Mouse (Mus musculus) myocyte (in vitro differentiated cells): ENCODE measurements around the gene Eif4e1b.

Source experiments
- E2F4 ChIP-seq: IDR thresholded peaks from one replicate; pipeline ENCODE4 v1.6.1; 2011; ENCODE audit warnings: mild to moderate bottlenecking, control low read depth, moderate library complexity; ENCODE audit not compliant: insufficient read depth
- MAX ChIP-seq: IDR thresholded peaks from one replicate; pipeline ENCODE4 v1.6.1; 2011; ENCODE audit warnings: low read depth, mild to moderate bottlenecking, control low read depth
- MYOD1 ChIP-seq, 3 experiments: IDR thresholded peaks; one replicate each; pipeline ENCODE4 v1.6.1; 2011; ENCODE audit warnings: control low read depth in 2 of 3, low read depth in 2 of 3, mild to moderate bottlenecking in 2 of 3, moderate library complexity in 1 of 3; ENCODE audit not compliant: insufficient read length in 2 of 3, control insufficient read depth in 1 of 3
- POLR2A ChIP-seq: IDR thresholded peaks from one replicate; pipeline ENCODE4 v1.6.1; 2011; ENCODE audit warnings: low read depth, mild to moderate bottlenecking, control low read depth, moderate library complexity; ENCODE audit not compliant: insufficient read length
- POLR2AphosphoS2 ChIP-seq: IDR thresholded peaks from one replicate; pipeline ENCODE4 v1.6.1; 2011; ENCODE audit warnings: low read depth, control low read depth; ENCODE audit not compliant: insufficient read length
- SRF ChIP-seq: IDR thresholded peaks from one replicate; pipeline ENCODE4 v1.6.1; 2011; ENCODE audit warnings: low read depth; ENCODE audit not compliant: control insufficient read depth, insufficient read length
- TCF12 ChIP-seq: IDR thresholded peaks from one replicate; pipeline ENCODE4 v1.6.1; 2011; ENCODE audit warnings: mild to moderate bottlenecking, control low read depth; ENCODE audit not compliant: poor library complexity, insufficient read depth, severe bottlenecking
- USF1 ChIP-seq: IDR thresholded peaks from one replicate; pipeline ENCODE4 v1.6.1; 2011; ENCODE audit warnings: low read depth, mild to moderate bottlenecking, control low read depth, moderate library complexity

GRCm38 (mm10) chr13:54737488-54738212 is 46.1 kb upstream of the Eif4e1b start:
- TF ChIP-seq POLR2AphosphoS2 (no peak), POLR2A (no peak), MYOD1 (IDR thresholded peaks at IDR 0.05; ENCODE audit: control insufficient read depth in 1 of 3, insufficient read length in 2 of 3, low read depth in 2 of 3) (no peak), E2F4 (no peak), MAX (no peak), TCF12 (no peak), USF1 (no peak), SRF (no peak)
